ENCODE assay signal across 8 mouse cellular contexts in genomic region chrX:74244614-74245083, GRCm38 (mm10). TPM values are rescaled to one million over a fixed set of nuclear protein-coding genes. Genes with fewer than 3 reads are reported as not detected.
DNase-seq lines count a peak whose midpoint lies in the region; ATAC-seq and TF ChIP-seq lines count a peak whose summit lies in the region.

No protein-coding gene starts in this region.

- DNase-seq in ovary, adult 18-20 months (ENCODE audit: low spot score): peak; percentile 70
- no peak for DNase-seq in ovary, postnatal 14 days (ENCODE audit: low spot score)
- peak; percentile 93 for DNase-seq in brain, embryonic 14.5 days (ENCODE audit: low read depth)
- DNase-seq in gastrocnemius, postnatal 14 days: peak; percentile 57
- peak; percentile 62 for DNase-seq in intestine, embryonic 14.5 days (ENCODE audit: low spot score)
- DNase-seq in right cerebral cortex, adult 2 months (ENCODE audit: low spot score in 2 of 2): no peak

- TF ChIP-seq POLR2A in brain, embryonic 14.5 days (IDR thresholded peaks at IDR 0.05; ENCODE audit: borderline replicate concordance, extremely low read depth, insufficient read depth, insufficient read length, poor library complexity, severe bottlenecking): no peak

- WGBS in intestine, embryonic 14.5 days: 16% methylated on average over 3 of the region's 3 CpGs
- WGBS in liver, embryonic 16.5 days (ENCODE audit: insufficient replicate concordance): 19% methylated on average over 3 of the region's 3 CpGs
- WGBS in neural tube, embryonic 12.5 days: 49% methylated on average over 3 of the region's 3 CpGs

- peak overlapping the region; percentile 59 for H3K4me3 ChIP-seq in intestine, embryonic 14.5 days (ENCODE audit: low read depth, low read length)
- H3K4me3 ChIP-seq in liver, embryonic 16.5 days (ENCODE audit: low read depth, low read length): peak overlapping the region; percentile 63
- H3K4me3 ChIP-seq in neural tube, embryonic 12.5 days: peak overlapping the region; percentile 56

- no peak for TF ChIP-seq CTCF in brain, embryonic 14.5 days (IDR thresholded peaks at IDR 0.05; ENCODE audit: borderline replicate concordance, extremely low read depth, insufficient read depth, insufficient read length)

- H3K36me3 ChIP-seq in intestine, embryonic 14.5 days (ENCODE audit: control insufficient read depth, insufficient read depth, low read length): peaks cover 37% of the 10 kb centered on the region
- H3K36me3 ChIP-seq in liver, embryonic 16.5 days (ENCODE audit: control insufficient read depth, insufficient read depth): no peaks in the 10 kb centered on the region
- peaks cover 35% of the 10 kb centered on the region for H3K36me3 ChIP-seq in neural tube, embryonic 12.5 days

- peak overlapping the region; percentile 62 for H3K4me2 ChIP-seq in intestine, embryonic 14.5 days (ENCODE audit: low read length)
- peak overlapping the region; percentile 42 for H3K4me2 ChIP-seq in liver, embryonic 16.5 days (ENCODE audit: low read depth, low read length)
- H3K4me2 ChIP-seq in neural tube, embryonic 12.5 days (replicated peaks): peak overlapping the region; percentile 66

- H3K27ac ChIP-seq in intestine, embryonic 14.5 days (ENCODE audit: low read depth): peak overlapping the region; percentile 91
- 0 out of 2 replicates have a peak overlapping the region, but pooled peaks have one; percentile 33 for H3K27ac ChIP-seq in liver, embryonic 16.5 days (ENCODE audit: low read length)
- H3K27ac ChIP-seq in neural tube, embryonic 12.5 days: no peak overlapping the region

- H3K4me1 ChIP-seq in intestine, embryonic 14.5 days (replicated peaks; ENCODE audit: control insufficient read depth, insufficient read depth, low read length): no peaks in the 10 kb centered on the region; the same call in 1 of the 2 replicates
- peaks cover 23% of the 10 kb centered on the region for H3K4me1 ChIP-seq in liver, embryonic 16.5 days (ENCODE audit: control insufficient read depth, low read depth, low read length)
- H3K4me1 ChIP-seq in neural tube, embryonic 12.5 days: peaks cover 7% of the 10 kb centered on the region; the same call in 1 of the 2 replicates

- intact Hi-C loops in gastrocnemius, postnatal 14 days (cut with DNase I; ENCODE audit: low total_unique reads): no loop called here

- H3K9ac ChIP-seq in intestine, embryonic 14.5 days (ENCODE audit: low read length): peak overlapping the region; percentile 75
- no peak overlapping the region for H3K9ac ChIP-seq in liver, embryonic 16.5 days (ENCODE audit: low read depth, low read length)
- H3K9ac ChIP-seq in neural tube, embryonic 12.5 days: peak overlapping the region; percentile 76; the same call in 1 of the 2 replicates

- peak; percentile 34 for ATAC-seq in intestine, embryonic 14.5 days (replicated peaks; ENCODE audit: low FRiP score, low TSS enrichment, low read depth)
- no peak; the same call in 1 of the 2 replicates for ATAC-seq in liver, embryonic 16.5 days (ENCODE audit: low read depth)
- ATAC-seq in neural tube, embryonic 12.5 days (ENCODE audit: low FRiP score, low read depth): peak; percentile 22; the same call in 1 of the 2 replicates

- no peaks in the 10 kb centered on the region for H3K9me3 ChIP-seq in intestine, embryonic 14.5 days (ENCODE audit: control insufficient read depth, low read length)
- H3K9me3 ChIP-seq in liver, embryonic 16.5 days (replicated peaks; ENCODE audit: control insufficient read depth, low read length): no peaks in the 10 kb centered on the region
- H3K9me3 ChIP-seq in neural tube, embryonic 12.5 days: no peaks in the 10 kb centered on the region

- H3K27me3 ChIP-seq in intestine, embryonic 14.5 days (replicated peaks; ENCODE audit: control insufficient read depth, insufficient read depth, low read length): no peaks in the 10 kb centered on the region
- no peaks in the 10 kb centered on the region; the same call in 1 of the 2 replicates for H3K27me3 ChIP-seq in liver, embryonic 16.5 days (ENCODE audit: control insufficient read depth, insufficient read depth, low read depth, low read length)
- H3K27me3 ChIP-seq in neural tube, embryonic 12.5 days (replicated peaks): no peaks in the 10 kb centered on the region

RNA-seq across cellular contexts. Expression of gene Flna, which starts 5.0 kb away (rescaled TPM):
- 372 and 441 TPM in 2 replicates for polyA plus RNA-seq in brain, embryonic 14.5 days (2012; rRNA removed)
- total RNA-seq in gastrocnemius, postnatal 14 days (2021): 10 to 100 TPM; 78.1 to 92.7 TPM
- 495 and 548 TPM in 2 replicates for polyA plus RNA-seq in intestine, embryonic 14.5 days (2014; fragmentation: Nextera tagmentation; extraction: Ambion mirVana)
- 42.7 and 53.3 TPM in 2 replicates for polyA plus RNA-seq in liver, embryonic 16.5 days (2015; fragmentation: Nextera tagmentation; extraction: Ambion mirVana)
- 158 and 170 TPM in 2 replicates for polyA plus RNA-seq in neural tube, embryonic 12.5 days (2016; fragmentation: Nextera tagmentation; extraction: Ambion mirVana)

RNA-seq across cellular contexts. Expression of gene Emd, which starts 9.8 kb away (rescaled TPM):
- 84.6 and 102 TPM in 2 replicates for polyA plus RNA-seq in brain, embryonic 14.5 days (2012; rRNA removed)
- 10 to 100 TPM; 17.5 to 18.4 TPM for total RNA-seq in gastrocnemius, postnatal 14 days (2021)
- 30.4 and 30.7 TPM in 2 replicates for polyA plus RNA-seq in intestine, embryonic 14.5 days (2014; fragmentation: Nextera tagmentation; extraction: Ambion mirVana)
- polyA plus RNA-seq in liver, embryonic 16.5 days (2015; fragmentation: Nextera tagmentation; extraction: Ambion mirVana): 7.4 and 7.7 TPM in 2 replicates
- 16.5 and 18.2 TPM in 2 replicates for polyA plus RNA-seq in neural tube, embryonic 12.5 days (2016; fragmentation: Nextera tagmentation; extraction: Ambion mirVana)

RNA-seq across cellular contexts. Expression of gene Rpl10, which starts 26.0 kb away (rescaled TPM):
- polyA plus RNA-seq in brain, embryonic 14.5 days (2012; rRNA removed): 1,601 and 1,926 TPM in 2 replicates
- 100 to 1,000 TPM; 121 to 122 TPM for total RNA-seq in gastrocnemius, postnatal 14 days (2021)
- 990 and 1,020 TPM in 2 replicates for polyA plus RNA-seq in intestine, embryonic 14.5 days (2014; fragmentation: Nextera tagmentation; extraction: Ambion mirVana)
- polyA plus RNA-seq in liver, embryonic 16.5 days (2015; fragmentation: Nextera tagmentation; extraction: Ambion mirVana): 375 and 448 TPM in 2 replicates
- polyA plus RNA-seq in neural tube, embryonic 12.5 days (2016; fragmentation: Nextera tagmentation; extraction: Ambion mirVana): 527 and 575 TPM in 2 replicates

RNA-seq across cellular contexts. Expression of gene Taz, which starts 37.1 kb away (rescaled TPM):
- polyA plus RNA-seq in brain, embryonic 14.5 days (2012; rRNA removed): 76.5 and 110 TPM in 2 replicates
- total RNA-seq in gastrocnemius, postnatal 14 days (2021): 10 to 100 TPM; 31.6 to 34.1 TPM
- polyA plus RNA-seq in intestine, embryonic 14.5 days (2014; fragmentation: Nextera tagmentation; extraction: Ambion mirVana): 60.6 and 67.6 TPM in 2 replicates
- polyA plus RNA-seq in liver, embryonic 16.5 days (2015; fragmentation: Nextera tagmentation; extraction: Ambion mirVana): 27.8 and 30.2 TPM in 2 replicates
- 86.7 and 93.3 TPM in 2 replicates for polyA plus RNA-seq in neural tube, embryonic 12.5 days (2016; fragmentation: Nextera tagmentation; extraction: Ambion mirVana)

RNA-seq across cellular contexts. Expression of gene Dnase1l1, which starts 37.5 kb away (rescaled TPM):
- polyA plus RNA-seq in brain, embryonic 14.5 days (2012; rRNA removed): 3.0 and 4.0 TPM in 2 replicates
- 10 to 100 TPM; 79.6 to 82.4 TPM for total RNA-seq in gastrocnemius, postnatal 14 days (2021)
- 10.1 and 10.6 TPM in 2 replicates for polyA plus RNA-seq in intestine, embryonic 14.5 days (2014; fragmentation: Nextera tagmentation; extraction: Ambion mirVana)
- 22.0 and 23.6 TPM in 2 replicates for polyA plus RNA-seq in liver, embryonic 16.5 days (2015; fragmentation: Nextera tagmentation; extraction: Ambion mirVana)
- polyA plus RNA-seq in neural tube, embryonic 12.5 days (2016; fragmentation: Nextera tagmentation; extraction: Ambion mirVana): 3.9 and 5.7 TPM in 2 replicates

Comparison
In these comparisons a context has a peak if more than half of its experiments do, and no peak if none do; other contexts are left out.
1. DNase-seq: peak in ovary, adult 18-20 months (single experiment), brain, embryonic 14.5 days (single experiment), gastrocnemius, postnatal 14 days (single experiment) and intestine, embryonic 14.5 days (single experiment); none in ovary, postnatal 14 days (single experiment) and right cerebral cortex, adult 2 months (0 of 2).
2. Peak in every context shown above with its lines, with median percentiles within 50 percentile points of each other: H3K4me2 ChIP-seq and H3K4me3 ChIP-seq.